In the genomic region with DNA sequence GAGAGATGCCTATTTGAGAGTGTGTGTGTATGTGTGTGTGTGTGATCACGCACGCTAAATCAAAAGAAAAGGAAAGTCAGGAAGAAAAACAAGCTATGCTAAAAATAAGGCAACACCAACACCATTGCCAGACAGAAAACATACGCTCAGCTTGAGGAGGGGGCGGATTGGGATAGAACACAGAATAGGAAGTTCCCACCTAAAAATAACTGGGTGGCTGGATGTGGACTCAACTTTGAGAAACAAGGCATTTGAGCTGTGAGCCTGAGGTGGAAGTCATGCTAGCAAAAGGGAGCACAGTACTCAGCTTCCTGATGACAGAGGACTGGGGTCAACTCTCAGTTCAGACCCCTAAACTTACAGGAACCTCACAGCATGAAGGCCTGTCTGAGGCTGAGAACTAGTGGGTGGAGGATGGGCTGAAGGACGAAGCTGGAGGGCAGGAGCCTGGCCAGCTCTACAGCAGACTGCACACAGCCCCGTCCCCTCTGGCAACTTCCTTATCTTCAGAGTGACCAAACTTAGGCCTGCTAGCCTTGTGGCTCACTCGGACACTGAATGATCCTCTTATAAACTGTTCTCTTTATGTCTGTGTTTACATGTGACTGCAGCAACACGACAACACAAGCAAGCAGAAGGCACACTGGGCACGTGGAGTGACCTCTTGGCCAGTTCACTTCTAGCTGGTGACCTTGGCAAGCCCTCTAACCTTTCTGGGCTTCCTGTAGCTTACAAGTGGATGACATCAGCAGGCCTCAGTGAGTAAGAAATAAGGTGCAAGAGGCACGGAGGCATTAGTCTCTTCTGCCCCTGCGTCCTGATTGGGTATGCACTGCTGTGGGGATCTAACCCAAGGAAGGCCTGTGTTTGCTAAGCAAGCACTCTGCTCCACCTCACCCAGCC, we compare ENCODE assay signal across 8 mouse cellular contexts.
DNase-seq lines count a peak whose midpoint lies in the region; ATAC-seq and TF ChIP-seq lines count a peak whose summit lies in the region.

No protein-coding gene starts in this region.

- 0 out of 2 replicates have a peak, but pooled peaks cover 5% of the 10 kb centered on the region for H3K36me3 ChIP-seq in embryonic facial prominence, embryonic 14.5 days (ENCODE audit: control insufficient read depth, insufficient read depth, low read length)
- 0 out of 2 replicates have a peak, but pooled peaks cover 8% of the 10 kb centered on the region for H3K36me3 ChIP-seq in hindbrain, embryonic 10.5 days
- no peaks in the 10 kb centered on the region for H3K36me3 ChIP-seq in limb, embryonic 14.5 days (ENCODE audit: control insufficient read depth, insufficient read depth, low read length)
- no peaks in the 10 kb centered on the region for H3K36me3 ChIP-seq in neural tube, embryonic 14.5 days (ENCODE audit: control insufficient read depth, insufficient read depth, low read length)

- peak; percentile 1; the same call in 1 of the 2 replicates for ATAC-seq in embryonic facial prominence, embryonic 14.5 days (ENCODE audit: low read depth)
- no peak for ATAC-seq in limb, embryonic 14.5 days (ENCODE audit: low FRiP score, low read depth)
- ATAC-seq in neural tube, embryonic 14.5 days (ENCODE audit: low read depth), result peak; percentile 36; the same call in 1 of the 2 replicates

- H3K27ac ChIP-seq in gastrocnemius, adult 2 months, result peak overlapping the region; percentile 68
- H3K27ac ChIP-seq in embryonic facial prominence, embryonic 14.5 days (replicated peaks; ENCODE audit: low read depth, low read length), result peak overlapping the region; percentile 74
- peak overlapping the region; percentile 79 for H3K27ac ChIP-seq in hindbrain, embryonic 10.5 days
- no peak overlapping the region for H3K27ac ChIP-seq in limb, embryonic 14.5 days (replicated peaks; ENCODE audit: low read depth, low read length)
- H3K27ac ChIP-seq in neural tube, embryonic 14.5 days (ENCODE audit: low read depth, low read length), result peak overlapping the region; percentile 64

- no peak overlapping the region for H3K4me3 ChIP-seq in gastrocnemius, adult 2 months
- H3K4me3 ChIP-seq in embryonic facial prominence, embryonic 14.5 days (ENCODE audit: low read depth, low read length), result no peak overlapping the region
- no peak overlapping the region for H3K4me3 ChIP-seq in hindbrain, embryonic 10.5 days
- H3K4me3 ChIP-seq in limb, embryonic 14.5 days (replicated peaks; ENCODE audit: low read length), result no peak overlapping the region
- H3K4me3 ChIP-seq in neural tube, embryonic 14.5 days (ENCODE audit: low read depth, low read length), result no peak overlapping the region

- no peak for TF ChIP-seq POLR2A in limb, embryonic 14.5 days (IDR thresholded peaks at IDR 0.05; ENCODE audit: borderline replicate concordance, extremely low read depth, insufficient read depth, insufficient read length)

- intact Hi-C loops in gastrocnemius, adult 2 months (cut with DNase I), result loop anchor here (5.0 kb wide), 1 partner anchor 40 kb away; no protein-coding TSS in a partner anchor
- intact Hi-C loops in gastrocnemius, postnatal 14 days (cut with DNase I; ENCODE audit: low total_unique reads), result no loop called here

- no peaks in the 10 kb centered on the region for H3K27me3 ChIP-seq in embryonic facial prominence, embryonic 14.5 days (replicated peaks; ENCODE audit: control insufficient read depth, insufficient read depth, low read length)
- H3K27me3 ChIP-seq in hindbrain, embryonic 10.5 days (ENCODE audit: insufficient read depth, poor library complexity, severe bottlenecking), result no peaks in the 10 kb centered on the region
- no peaks in the 10 kb centered on the region for H3K27me3 ChIP-seq in limb, embryonic 14.5 days (ENCODE audit: control insufficient read depth, insufficient read depth, low read length)
- no peaks in the 10 kb centered on the region for H3K27me3 ChIP-seq in neural tube, embryonic 14.5 days (ENCODE audit: control insufficient read depth, insufficient read depth, low read length)

- H3K4me1 ChIP-seq in embryonic facial prominence, embryonic 14.5 days (ENCODE audit: control insufficient read depth, insufficient read depth, low read length), result peaks cover 41% of the 10 kb centered on the region
- H3K4me1 ChIP-seq in hindbrain, embryonic 10.5 days (replicated peaks), result peaks cover 80% of the 10 kb centered on the region
- peaks cover 39% of the 10 kb centered on the region for H3K4me1 ChIP-seq in limb, embryonic 14.5 days (ENCODE audit: control insufficient read depth, insufficient read depth, low read length)
- H3K4me1 ChIP-seq in neural tube, embryonic 14.5 days (ENCODE audit: control insufficient read depth, insufficient read depth, low read length), result peaks cover 19% of the 10 kb centered on the region

- no peak for TF ChIP-seq CTCF in gastrocnemius, adult 2 months (IDR thresholded peaks at IDR 0.05)

- 0 out of 2 replicates have a peak overlapping the region, but pooled peaks have one; percentile 2 for H3K9ac ChIP-seq in embryonic facial prominence, embryonic 14.5 days (ENCODE audit: low read depth, low read length)
- H3K9ac ChIP-seq in limb, embryonic 14.5 days (ENCODE audit: low read depth, low read length, severe bottlenecking), result no peak overlapping the region
- H3K9ac ChIP-seq in neural tube, embryonic 14.5 days (replicated peaks; ENCODE audit: low read depth, low read length), result no peak overlapping the region

- 0 out of 2 replicates have a peak overlapping the region, but pooled peaks have one; percentile 33 for H3K4me2 ChIP-seq in embryonic facial prominence, embryonic 14.5 days (ENCODE audit: low read depth, low read length)
- peak overlapping the region; percentile 8; the same call in 1 of the 2 replicates for H3K4me2 ChIP-seq in limb, embryonic 14.5 days (replicated peaks; ENCODE audit: low read depth, low read length, severe bottlenecking)
- no peak overlapping the region for H3K4me2 ChIP-seq in neural tube, embryonic 14.5 days (ENCODE audit: low read depth, low read length)

- no peak for DNase-seq in gastrocnemius, adult 2 months
- no peak for DNase-seq in gastrocnemius, postnatal 14 days
- DNase-seq in embryonic facial prominence, embryonic 14.5 days (ENCODE audit: low spot score), result no peak
- DNase-seq in hindbrain, embryonic 10.5 days (ENCODE audit: low spot score), result no peak
- DNase-seq in limb, embryonic 14.5 days (ENCODE audit: low spot score), result no peak
- no peak for DNase-seq in cerebellum, adult 9-10 months
- DNase-seq in adipocyte (ENCODE audit: low spot score), result no peak

- whole genome bisulfite sequencing in embryonic facial prominence, embryonic 14.5 days, result 43% methylated on average over 11 of the region's 11 CpGs
- WGBS in hindbrain, embryonic 10.5 days, result 65% methylated on average over 11 of the region's 11 CpGs
- 51% methylated on average over 11 of the region's 11 CpGs for WGBS in limb, embryonic 14.5 days
- 75% methylated on average over 11 of the region's 11 CpGs for WGBS in neural tube, embryonic 14.5 days

- H3K9me3 ChIP-seq in embryonic facial prominence, embryonic 14.5 days (ENCODE audit: control insufficient read depth, low read length), result peaks cover 5% of the 10 kb centered on the region; the same call in 1 of the 2 replicates
- H3K9me3 ChIP-seq in hindbrain, embryonic 10.5 days, result peaks cover 8% of the 10 kb centered on the region; the same call in 1 of the 2 replicates
- H3K9me3 ChIP-seq in limb, embryonic 14.5 days (ENCODE audit: control insufficient read depth, low read length), result no peaks in the 10 kb centered on the region
- H3K9me3 ChIP-seq in neural tube, embryonic 14.5 days (ENCODE audit: control insufficient read depth, low read length), result no peaks in the 10 kb centered on the region
